Mouse (Mus musculus): ENCODE results near the gene Tlr9.

- TF ChIP-seq POLR2A (IDR thresholded peaks at IDR 0.05; ENCODE audit: insufficient read depth, low read depth, low read length) (no peak), CTCF (IDR thresholded peaks at IDR 0.05; ENCODE audit: insufficient read depth, low read depth, low read length) (no peak)
Observed at GRCm38 (mm10) chr9:106208181-106208580, 14.2 kb upstream of the Tlr9 start.
